Mouse (Mus musculus) layer of hippocampus, adult 18-20 months (tissue): ENCODE measurements around the gene Rbm14. TPM values are rescaled to one million over a fixed set of nuclear protein-coding genes. Genes with fewer than 3 reads are reported as not detected.

Experiments
- DNase-seq, 2 experiments: peaks; one replicate each; pipeline ENCODE4 v3.0.0; 2022; ENCODE audit warnings: low spot score in 2 of 2
- total RNA-seq, 2 experiments: library from RNA; stranded (reverse); gene quantifications; 2 replicates each; pipeline ENCODE4 v1.2.3; 2021

Rbm14 gene
- total RNA-seq, 2 experiments from 2014 or later = 47.7 to 53.1 TPM

DNA sequence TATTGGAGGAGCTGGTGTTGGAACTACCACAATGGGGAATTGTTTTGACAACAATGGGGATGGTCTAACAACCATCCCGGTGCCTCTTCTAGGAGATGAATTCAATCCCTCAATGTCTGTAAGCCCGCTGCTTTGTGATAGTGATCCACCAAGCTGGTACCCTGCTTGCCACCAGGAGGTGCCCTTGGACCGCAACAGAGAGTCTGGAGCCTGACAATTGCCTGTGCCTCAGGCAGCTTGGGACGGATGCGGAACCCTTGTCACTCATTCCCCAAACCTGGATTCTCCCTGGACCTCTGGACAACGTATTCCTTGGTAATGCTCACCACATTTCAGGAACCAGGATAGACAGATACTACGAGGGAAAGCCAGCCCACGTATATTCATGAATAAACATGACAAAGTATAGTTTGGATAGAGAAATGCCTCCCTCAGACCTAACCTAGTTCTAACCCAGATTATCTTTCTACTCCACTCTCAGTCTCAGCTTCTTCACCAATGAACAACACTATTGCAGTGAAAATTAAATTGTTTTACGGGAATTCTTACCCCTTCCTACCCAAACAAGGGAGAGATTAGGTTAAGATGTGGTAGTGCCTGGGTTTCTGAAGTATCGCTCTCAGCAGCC lies 55.8 kb downstream of the Rbm14 start:
- peak; percentile 86 to 95 for DNase-seq

Other genes starting within 250 kb of the Rbm14 start
- gene Lrfn4, start 196.0 kb downstream of the Rbm14 start, total RNA-seq = 10 to 100 TPM; 35.2 to 35.6 TPM
- gene Rce1, start 186.0 kb downstream of the Rbm14 start, total RNA-seq = 10 to 100 TPM; 23.1 to 28.3 TPM
- gene Gm960, start 113.0 kb downstream of the Rbm14 start, total RNA-seq = 1 to 10 TPM; 1.1 to 1.6 TPM
- 100 to 1,000 TPM; 561 to 574 TPM for gene Sptbn2, start 100.5 kb downstream of the Rbm14 start, total RNA-seq
- 10 to 100 TPM; 20.1 to 21.0 TPM for gene Rbm4b, start 55.1 kb downstream of the Rbm14 start, total RNA-seq
- 10 to 100 TPM; 97.8 to 99.1 TPM for gene Rbm4, start 17.7 kb downstream of the Rbm14 start, total RNA-seq
- 10 to 100 TPM; 24.5 to 31.9 TPM for gene Gm21992, start within 50 bp of the Rbm14 start, total RNA-seq
- 10 to 100 TPM; 33.2 to 35.4 TPM for gene Ccs, start 27.7 kb upstream of the Rbm14 start, total RNA-seq
- 1 to 10 TPM; 2.0 to 2.2 TPM for gene Ccdc87, start 27.7 kb upstream of the Rbm14 start, total RNA-seq
- gene Ctsf, start 43.5 kb upstream of the Rbm14 start, total RNA-seq = 100 to 1,000 TPM; 104 to 111 TPM
- under 1 TPM; 0.89 to 0.96 TPM for gene Actn3, start 66.3 kb upstream of the Rbm14 start, total RNA-seq
- gene Zdhhc24, start 67.0 kb upstream of the Rbm14 start, total RNA-seq = 10 to 100 TPM; 22.4 to 24.3 TPM
- gene Bbs1, start 95.0 kb upstream of the Rbm14 start, total RNA-seq = 10 to 100 TPM; 36.8 to 40.0 TPM
- gene Dpp3, start 116.7 kb upstream of the Rbm14 start, total RNA-seq = 10 to 100 TPM; 37.2 to 39.0 TPM
- 10 to 100 TPM; 26.2 to 31.3 TPM for gene Peli3, start 131.5 kb upstream of the Rbm14 start, total RNA-seq
- gene Mrpl11, start 150.5 kb upstream of the Rbm14 start, total RNA-seq = 10 to 100 TPM; 60.7 to 62.1 TPM
- gene Npas4, start 178.7 kb upstream of the Rbm14 start, total RNA-seq = 10 to 100 TPM; 12.4 to 15.1 TPM
- 10 to 100 TPM; 16.0 to 17.5 TPM for gene Slc29a2, start 212.2 kb upstream of the Rbm14 start, total RNA-seq
- gene B4gat1, start 227.2 kb upstream of the Rbm14 start, total RNA-seq = 100 to 1,000 TPM; 114 to 120 TPM
- gene AC124502.3, start 227.3 kb upstream of the Rbm14 start, total RNA-seq = 1 to 10 TPM; 6.2 to 6.7 TPM
- gene Brms1, start 229.7 kb upstream of the Rbm14 start, total RNA-seq = 10 to 100 TPM; 22.4 to 23.2 TPM
- gene Rin1, start 238.8 kb upstream of the Rbm14 start, total RNA-seq = 100 to 1,000 TPM; 106 to 107 TPM